Mouse (Mus musculus) hindbrain, postnatal 0 days (tissue): ENCODE measurements around the gene Olfr613. TPM values are rescaled to one million over a fixed set of nuclear protein-coding genes. Genes with fewer than 3 reads are reported as not detected.

Experiments used
- ATAC-seq: fragments of 200-750 bp; cut with Nextera tagmentation; 2 replicates; pipeline ENCODE4 v1.8.0; 2017; ENCODE audit warnings: mild to moderate bottlenecking, moderate TSS enrichment, moderate library complexity
- DNase-seq: peaks from one replicate; pipeline ENCODE4 v3.0.0-alpha.2; 2015; ENCODE audit warnings: low spot score
- H3K27ac ChIP-seq: fragments of 300-500 bp; sonication (generic); 2 replicates; pipeline ENCODE4 v1.5.1; 2014; ENCODE audit warnings: mild to moderate bottlenecking
- H3K27me3 ChIP-seq: fragments of 300-500 bp; sonication (generic); 2 replicates; pipeline ENCODE4 v1.6.1; 2014; ENCODE audit warnings: low read length, mixed read lengths; ENCODE audit not compliant: insufficient read depth
- H3K36me3 ChIP-seq: fragments of 300-500 bp; sonication (generic); 2 replicates; pipeline ENCODE4 v1.6.1; 2014; ENCODE audit warnings: low read length, mixed read lengths; ENCODE audit not compliant: insufficient read depth
- H3K4me1 ChIP-seq: fragments of 300-500 bp; sonication (generic); 2 replicates; pipeline ENCODE4 v1.6.1; 2014; ENCODE audit warnings: antibody characterized with exemption, low read length, mixed read lengths; ENCODE audit not compliant: insufficient read depth
- H3K4me2 ChIP-seq: fragments of 300-500 bp; sonication (generic); 2 replicates; pipeline ENCODE4 v1.6.1; 2014; ENCODE audit warnings: low read depth, mild to moderate bottlenecking, low read length, moderate library complexity, mixed read lengths
- H3K4me3 ChIP-seq: fragments of 300-500 bp; sonication (generic); 2 replicates; pipeline ENCODE4 v1.5.1; 2014; ENCODE audit warnings: low read length
- H3K9ac ChIP-seq: fragments of 300-500 bp; sonication (generic); replicated peaks from 2 replicates; pipeline ENCODE4 v1.6.1; 2014; ENCODE audit warnings: mild to moderate bottlenecking, low read length, moderate library complexity, mixed read lengths
- H3K9me3 ChIP-seq: fragments of 300-500 bp; sonication (generic); 2 replicates; pipeline ENCODE4 v1.6.1; 2016; ENCODE audit warnings: low read length, mixed read lengths
- CTCF ChIP-seq: IDR thresholded peaks from 2 replicates; pipeline ENCODE4 v1.5.1; 2016; ENCODE audit warnings: antibody characterized with exemption, control low read depth, low read depth
- WGBS: fragments of 180-500 bp; shearing (Covaris S2); extraction: QIAGEN DNeasy Blood & Tissue Kit; methylation state at CpG from one replicate; pipeline ENCODE4 v1.1.7; 2014; 5-methylcytosine and 5-hydroxymethylcytosine counted together
- microRNA-seq, 2 experiments: library from miRNA; unstranded; fragments of <30 nt; microRNA quantifications; one replicate each; pipeline ENCODE4; 2016
- polyA plus RNA-seq: library from polyadenylated mRNA; unstranded; fragments of >200 nt; fragmentation: Nextera tagmentation; extraction: Ambion mirVana; gene quantifications from 2 replicates; pipeline ENCODE4 v1.2.1, GENCODE M21; 2015
- total RNA-seq: library from RNA; depleted of rRNA; stranded (reverse); fragments of >200 nt; gene quantifications from 2 replicates; pipeline ENCODE4 v1.2.3, GENCODE M21; 2014; rRNA removed

Gene Olfr613
- total and polyA plus RNA-seq, 2 experiments from 2014 or later = not detected

DNA sequence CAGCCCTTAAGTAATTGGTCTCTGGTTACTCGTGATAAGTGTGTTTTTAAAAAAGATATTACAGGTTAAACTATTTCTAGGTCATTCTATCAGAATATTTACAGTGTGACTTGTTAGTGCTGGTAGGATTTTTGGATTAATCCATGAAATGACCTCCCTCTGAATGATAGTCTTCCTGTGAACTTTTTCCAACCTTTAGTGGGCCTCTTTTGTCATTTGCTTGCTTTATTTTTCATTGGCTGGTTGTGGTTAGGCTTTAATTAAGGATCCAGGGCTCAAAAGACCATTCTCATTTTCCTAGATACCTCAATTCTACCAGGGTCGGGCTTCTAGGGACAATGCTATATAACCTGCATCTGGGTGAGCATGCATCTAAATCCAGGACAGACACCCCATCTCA lies 41.9 kb downstream of the Olfr613 start, which contains the start of gene Olfr618:
Gene Olfr618 (plus strand): TSS at position 301 of the 400 bp plus-strand sequence.
- no peaks in the 10 kb centered on the region for H3K27me3 ChIP-seq

DNA sequence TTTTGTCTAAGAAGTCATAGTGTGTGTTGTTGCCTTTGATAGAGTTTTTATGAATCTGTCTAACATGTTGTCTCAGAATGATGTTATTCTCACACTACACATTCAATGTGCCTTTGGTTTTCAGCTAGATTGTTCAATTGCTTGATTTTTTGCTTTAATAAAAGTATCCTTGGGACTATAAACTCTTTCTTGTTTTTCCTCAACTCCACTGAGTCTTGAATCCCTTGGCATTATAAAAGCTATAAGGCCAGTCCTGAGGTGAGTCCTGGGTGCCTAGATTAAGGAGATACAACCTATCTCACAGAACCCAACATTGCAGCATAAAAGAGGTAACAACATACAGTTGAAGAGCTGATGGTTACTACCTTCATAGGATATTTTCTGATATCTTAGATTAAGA lies 52.4 kb downstream of the Olfr613 start, which contains the start of gene Olfr619:
Gene Olfr619 (plus strand): TSS at position 301 of the 400 bp plus-strand sequence.
- Histone ChIP-seq H3K4me2 (no peak within 1 kb of the TSS), H3K27me3 (no peaks in the 10 kb centered on the region), H3K27ac (no peak within 1 kb of the TSS), H3K4me3 (no peak within 1 kb of the TSS), H3K9ac (no peak within 1 kb of the TSS), H3K36me3 (no peaks in the 10 kb centered on the region), H3K4me1 (no peaks in the 10 kb centered on the region), H3K9me3 (no peaks in the 10 kb centered on the region)
- no peak for ATAC-seq
- TF ChIP-seq CTCF = no peak
- DNase-seq = no peak

More for the DNA sequence above, 41.9 kb downstream of the Olfr613 start, which contains the start of gene Olfr618:
- 68% methylated on average over 2 of the region's 2 CpGs for WGBS
- H3K4me1 ChIP-seq = no peaks in the 10 kb centered on the region
- no peaks in the 10 kb centered on the region for H3K36me3 ChIP-seq
- H3K4me2 ChIP-seq = no peak within 1 kb of the TSS
- H3K27ac ChIP-seq = no peak within 1 kb of the TSS
- DNase-seq = no peak
- H3K4me3 ChIP-seq = no peak within 1 kb of the TSS
- no peaks in the 10 kb centered on the region for H3K9me3 ChIP-seq
- H3K9ac ChIP-seq = no peak within 1 kb of the TSS
- ATAC-seq = no peak
- no peak for TF ChIP-seq CTCF

Small RNAs within 50 kb of the gene (microRNA-seq; reads per million reads assigned to microRNA genes)
- gene Gm26506 = 0 reads per million in 2 experiments

Other genes starting within 250 kb of the Olfr613 start
Only the 30 nearest of the 33 such genes appear.
- gene Olfr598, start 224.5 kb upstream of the Olfr613 start, total RNA-seq = not detected in 2 replicates
- not detected in 2 replicates for gene Olfr598, start 224.5 kb upstream of the Olfr613 start, polyA plus RNA-seq
- not detected in 2 replicates for gene Olfr599, start 212.2 kb upstream of the Olfr613 start, total RNA-seq
- not detected in 2 replicates for gene Olfr599, start 212.2 kb upstream of the Olfr613 start, polyA plus RNA-seq
- not detected in 2 replicates for gene Olfr600, start 198.4 kb upstream of the Olfr613 start, total RNA-seq
- not detected in 2 replicates for gene Olfr600, start 198.4 kb upstream of the Olfr613 start, polyA plus RNA-seq
- not detected in 2 replicates for gene Olfr601, start 185.4 kb upstream of the Olfr613 start, total RNA-seq
- gene Olfr601, start 185.4 kb upstream of the Olfr613 start, polyA plus RNA-seq = not detected in 2 replicates
- gene Olfr603, start 161.9 kb upstream of the Olfr613 start, total RNA-seq = not detected in 2 replicates
- not detected in 2 replicates for gene Olfr603, start 161.9 kb upstream of the Olfr613 start, polyA plus RNA-seq
- gene Usp17lc, start 133.0 kb upstream of the Olfr613 start, total RNA-seq = not detected in 2 replicates
- gene Usp17lc, start 133.0 kb upstream of the Olfr613 start, polyA plus RNA-seq = not detected in 2 replicates
- gene Olfr605, start 102.6 kb upstream of the Olfr613 start, total RNA-seq = not detected in 2 replicates
- gene Olfr605, start 102.6 kb upstream of the Olfr613 start, polyA plus RNA-seq = not detected in 2 replicates
- not detected in 2 replicates for gene Olfr606, start 99.0 kb upstream of the Olfr613 start, total RNA-seq
- gene Olfr606, start 99.0 kb upstream of the Olfr613 start, polyA plus RNA-seq = not detected in 2 replicates
- not detected in 2 replicates for gene Olfr607, start 83.9 kb upstream of the Olfr613 start, total RNA-seq
- gene Olfr607, start 83.9 kb upstream of the Olfr613 start, polyA plus RNA-seq = not detected in 2 replicates
- gene Olfr608, start 78.2 kb upstream of the Olfr613 start, total RNA-seq = not detected in 2 replicates
- gene Olfr608, start 78.2 kb upstream of the Olfr613 start, polyA plus RNA-seq = not detected in 2 replicates
- gene Olfr609, start 50.0 kb upstream of the Olfr613 start, total RNA-seq = not detected in 2 replicates
- gene Olfr609, start 50.0 kb upstream of the Olfr613 start, polyA plus RNA-seq = not detected in 2 replicates
- not detected in 2 replicates for gene Olfr610, start 36.0 kb upstream of the Olfr613 start, total RNA-seq
- not detected in 2 replicates for gene Olfr610, start 36.0 kb upstream of the Olfr613 start, polyA plus RNA-seq
- not detected in 2 replicates for gene Olfr611, start 27.2 kb upstream of the Olfr613 start, total RNA-seq
- gene Olfr611, start 27.2 kb upstream of the Olfr613 start, polyA plus RNA-seq = not detected in 2 replicates
- not detected in 2 replicates for gene Olfr612, start 5.4 kb upstream of the Olfr613 start, total RNA-seq
- gene Olfr612, start 5.4 kb upstream of the Olfr613 start, polyA plus RNA-seq = not detected in 2 replicates
- not detected in 2 replicates for gene Olfr615, start 8.0 kb downstream of the Olfr613 start, total RNA-seq
- not detected in 2 replicates for gene Olfr615, start 8.0 kb downstream of the Olfr613 start, polyA plus RNA-seq
- gene Olfr616, start 21.1 kb downstream of the Olfr613 start, total RNA-seq = not detected in 2 replicates
- not detected in 2 replicates for gene Olfr616, start 21.1 kb downstream of the Olfr613 start, polyA plus RNA-seq
- gene Olfr617, start 25.0 kb downstream of the Olfr613 start, total RNA-seq = not detected in 2 replicates
- not detected in 2 replicates for gene Olfr617, start 25.0 kb downstream of the Olfr613 start, polyA plus RNA-seq
- gene Olfr618, start 42.0 kb downstream of the Olfr613 start, total RNA-seq = 0.11 TPM in 1 of 2 replicates, not detected in the other
- not detected in 2 replicates for gene Olfr618, start 42.0 kb downstream of the Olfr613 start, polyA plus RNA-seq
- gene Olfr619, start 52.5 kb downstream of the Olfr613 start, total RNA-seq = not detected in 2 replicates
- not detected in 2 replicates for gene Olfr619, start 52.5 kb downstream of the Olfr613 start, polyA plus RNA-seq
- not detected in 2 replicates for gene Olfr620, start 64.5 kb downstream of the Olfr613 start, total RNA-seq
- gene Olfr620, start 64.5 kb downstream of the Olfr613 start, polyA plus RNA-seq = not detected in 2 replicates
- not detected in 2 replicates for gene Olfr622, start 94.6 kb downstream of the Olfr613 start, total RNA-seq
- gene Olfr622, start 94.6 kb downstream of the Olfr613 start, polyA plus RNA-seq = not detected in 2 replicates
- gene Olfr623, start 115.6 kb downstream of the Olfr613 start, total RNA-seq = not detected in 2 replicates
- not detected in 2 replicates for gene Olfr623, start 115.6 kb downstream of the Olfr613 start, polyA plus RNA-seq
- gene Olfr624, start 123.1 kb downstream of the Olfr613 start, total RNA-seq = not detected in 2 replicates
- gene Olfr624, start 123.1 kb downstream of the Olfr613 start, polyA plus RNA-seq = 0.05 TPM in 1 of 2 replicates, not detected in the other
- gene Olfr625-ps1, start 134.6 kb downstream of the Olfr613 start, total RNA-seq = not detected in 2 replicates
- gene Olfr625-ps1, start 134.6 kb downstream of the Olfr613 start, polyA plus RNA-seq = not detected in 2 replicates
- not detected in 2 replicates for gene Olfr243, start 166.6 kb downstream of the Olfr613 start, total RNA-seq
- not detected in 2 replicates for gene Olfr243, start 166.6 kb downstream of the Olfr613 start, polyA plus RNA-seq
- gene Olfr628, start 182.3 kb downstream of the Olfr613 start, total RNA-seq = not detected in 2 replicates
- gene Olfr628, start 182.3 kb downstream of the Olfr613 start, polyA plus RNA-seq = not detected in 2 replicates
- gene Olfr629, start 196.9 kb downstream of the Olfr613 start, total RNA-seq = not detected in 2 replicates
- gene Olfr629, start 196.9 kb downstream of the Olfr613 start, polyA plus RNA-seq = not detected in 2 replicates
- not detected in 2 replicates for gene Olfr630, start 209.3 kb downstream of the Olfr613 start, total RNA-seq
- not detected in 2 replicates for gene Olfr630, start 209.3 kb downstream of the Olfr613 start, polyA plus RNA-seq
- gene Olfr69, start 223.5 kb downstream of the Olfr613 start, total RNA-seq = not detected in 2 replicates
- gene Olfr69, start 223.5 kb downstream of the Olfr613 start, polyA plus RNA-seq = not detected in 2 replicates
- gene Olfr68, start 231.6 kb downstream of the Olfr613 start, total RNA-seq = not detected in 2 replicates
- not detected in 2 replicates for gene Olfr68, start 231.6 kb downstream of the Olfr613 start, polyA plus RNA-seq